Mouse (Mus musculus): ENCODE results near the gene Ptprz1. TPM values are rescaled to one million over a fixed set of nuclear protein-coding genes. Genes with fewer than 3 reads are reported as not detected.

Gene Ptprz1
- 53.2 and 160 TPM in 2 replicates for polyA plus RNA-seq (2012; ENCODE audit: insufficient read depth, insufficient read length, low replicate concordance, missing spikeins)

- Histone ChIP-seq H3K4me3 (ENCODE audit: insufficient read depth, low read depth, low read length) (peak within 1 kb of the TSS; percentile 69), H3K27ac (ENCODE audit: insufficient read depth, low read depth, low read length) (peak within 1 kb of the TSS; percentile 36; the same call in 1 of the 2 replicates), H3K4me1 (ENCODE audit: control insufficient read depth, insufficient read depth, low read length) (peaks cover 7% of the 10 kb centered on the region; the same call in 1 of the 2 replicates)
- TF ChIP-seq POLR2A (IDR thresholded peaks at IDR 0.05; ENCODE audit: insufficient read depth, low read depth, low read length): no peak
- TF ChIP-seq CTCF (IDR thresholded peaks at IDR 0.05; ENCODE audit: insufficient read depth, low read depth, low read length): no peak
- WGBS: 1% methylated on average over 44 of the region's 44 CpGs
Measured at GRCm38 (mm10) chr6:22874781-22875613, at the start of gene Ptprz1. Gene Ptprz1, plus strand, starts transcription at chr6:22875502.

- Histone ChIP-seq H3K27ac (ENCODE audit: insufficient read depth, low read depth, low read length) (no peak overlapping the region), H3K4me1 (ENCODE audit: control insufficient read depth, insufficient read depth, low read length) (0 out of 2 replicates have a peak, but pooled peaks cover 3% of the 10 kb centered on the region), H3K4me3 (ENCODE audit: insufficient read depth, low read depth, low read length) (no peak overlapping the region)
- 18% methylated on average over 7 of the region's 7 CpGs for WGBS
- no peak for TF ChIP-seq CTCF (IDR thresholded peaks at IDR 0.05; ENCODE audit: insufficient read depth, low read depth, low read length)
- TF ChIP-seq POLR2A (IDR thresholded peaks at IDR 0.05; ENCODE audit: insufficient read depth, low read depth, low read length): no peak
Measured at GRCm38 (mm10) chr6:22833637-22834036, 41.7 kb upstream of the Ptprz1 start.

GRCm38 (mm10) chr6:22834100-22834970 lies 41.0 kb upstream of the Ptprz1 start:
- no peak for TF ChIP-seq POLR2A (IDR thresholded peaks at IDR 0.05; ENCODE audit: insufficient read depth, low read depth, low read length)
- no peak for TF ChIP-seq CTCF (IDR thresholded peaks at IDR 0.05; ENCODE audit: insufficient read depth, low read depth, low read length)
- 37% methylated on average over 19 of the region's 19 CpGs for WGBS
- Histone ChIP-seq H3K4me3 (ENCODE audit: insufficient read depth, low read depth, low read length) (no peak overlapping the region), H3K4me1 (ENCODE audit: control insufficient read depth, insufficient read depth, low read length) (0 out of 2 replicates have a peak, but pooled peaks cover 3% of the 10 kb centered on the region), H3K27ac (ENCODE audit: insufficient read depth, low read depth, low read length) (no peak overlapping the region)

- TF ChIP-seq CTCF (IDR thresholded peaks at IDR 0.05; ENCODE audit: insufficient read depth, low read depth, low read length) (no peak), POLR2A (IDR thresholded peaks at IDR 0.05; ENCODE audit: insufficient read depth, low read depth, low read length) (no peak)
- Histone ChIP-seq H3K4me1 (ENCODE audit: control insufficient read depth, insufficient read depth, low read length) (peaks cover 7% of the 10 kb centered on the region; the same call in 1 of the 2 replicates), H3K27ac (ENCODE audit: insufficient read depth, low read depth, low read length) (peak overlapping the region; percentile 36; the same call in 1 of the 2 replicates), H3K4me3 (ENCODE audit: insufficient read depth, low read depth, low read length) (peak overlapping the region; percentile 69)
- WGBS: 2% methylated on average over 45 of the region's 45 CpGs
Measured at GRCm38 (mm10) chr6:22875614-22876541, 576 bp downstream of the Ptprz1 start.

GRCm38 (mm10) chr6:22887978-22888377 lies 12.7 kb downstream of the Ptprz1 start:
- Histone ChIP-seq H3K27ac (ENCODE audit: insufficient read depth, low read depth, low read length) (no peak overlapping the region), H3K4me1 (ENCODE audit: control insufficient read depth, insufficient read depth, low read length) (no peaks in the 10 kb centered on the region), H3K4me3 (ENCODE audit: insufficient read depth, low read depth, low read length) (no peak overlapping the region)
- WGBS: 78% methylated on average over 6 of the region's 6 CpGs
- no peak for TF ChIP-seq POLR2A (IDR thresholded peaks at IDR 0.05; ENCODE audit: insufficient read depth, low read depth, low read length)
- TF ChIP-seq CTCF (IDR thresholded peaks at IDR 0.05; ENCODE audit: insufficient read depth, low read depth, low read length): no peak

GRCm38 (mm10) chr6:22889333-22889732 lies 14.0 kb downstream of the Ptprz1 start:
- H3K4me3 ChIP-seq (ENCODE audit: insufficient read depth, low read depth, low read length): no peak overlapping the region
- WGBS: 91% methylated on average over 8 of the region's 8 CpGs
- TF ChIP-seq POLR2A (IDR thresholded peaks at IDR 0.05; ENCODE audit: insufficient read depth, low read depth, low read length): no peak
- TF ChIP-seq CTCF (IDR thresholded peaks at IDR 0.05; ENCODE audit: insufficient read depth, low read depth, low read length): no peak
- no peaks in the 10 kb centered on the region for H3K4me1 ChIP-seq (ENCODE audit: control insufficient read depth, insufficient read depth, low read length)
- H3K27ac ChIP-seq (ENCODE audit: insufficient read depth, low read depth, low read length): no peak overlapping the region

- TF ChIP-seq POLR2A (IDR thresholded peaks at IDR 0.05; ENCODE audit: insufficient read depth, low read depth, low read length) (no peak), CTCF (IDR thresholded peaks at IDR 0.05; ENCODE audit: insufficient read depth, low read depth, low read length) (no peak)
Measured at GRCm38 (mm10) chr6:22901983-22902382, 26.7 kb downstream of the Ptprz1 start.

More at GRCm38 (mm10) chr6:22901983-22902382, 26.7 kb downstream of the Ptprz1 start:
- Histone ChIP-seq H3K4me3 (ENCODE audit: insufficient read depth, low read depth, low read length) (no peak overlapping the region), H3K4me1 (ENCODE audit: control insufficient read depth, insufficient read depth, low read length) (no peaks in the 10 kb centered on the region), H3K27ac (ENCODE audit: insufficient read depth, low read depth, low read length) (no peak overlapping the region)
- 40% methylated on average over 3 of the region's 3 CpGs for WGBS

All from olfactory bulb, adult 2 months (tissue).